Mouse (Mus musculus): Measurements from ENCODE around the gene Fbxl3. TPM values are rescaled to one million over a fixed set of nuclear protein-coding genes. Genes with fewer than 3 reads are reported as not detected.
A peak's percentile ranks its signal among the peaks of the same experiment; 100 is the strongest.

Gene Fbxl3
- 47.9 and 50.8 TPM in 2 replicates for total RNA-seq (2014; fragmentation: Nextera tagmentation)
- total RNA-seq (2017): 81.0 and 101 TPM in 2 replicates
- 12.0 and 12.6 TPM in 2 replicates for polyA plus RNA-seq (2012)

- H3K4me3 ChIP-seq (ENCODE audit: low read depth, low read length): peak within 1 kb of the TSS; percentile 80
- TF ChIP-seq TAL1 (conservative IDR thresholded peaks at IDR 0.05; ENCODE audit: low read depth, low read length) (no peak), GATA1 (IDR thresholded peaks at IDR 0.05; ENCODE audit: borderline replicate concordance, low read length) (no peak), CTCF (IDR thresholded peaks at IDR 0.05; ENCODE audit: low read depth, low read length) (no peak), GATA2 (IDR thresholded peaks at IDR 0.05; ENCODE audit: borderline replicate concordance, low read depth, low read length) (no peak)
- DNase-seq (ENCODE audit: low spot score) (peak; percentile 98), ATAC-seq (ENCODE audit: extremely low read depth, insufficient number of reproducible peaks, low FRiP score, poor library complexity, severe bottlenecking) (peak; percentile 98)
- peaks cover 35% of the 10 kb centered on the region for H3K4me1 ChIP-seq (ENCODE audit: insufficient read depth, low read depth, low read length)
- H3K36me3 ChIP-seq (replicated peaks): peaks cover 26% of the 10 kb centered on the region
- no peaks in the 10 kb centered on the region for H3K9me3 ChIP-seq (replicated peaks)
- H3K27me3 ChIP-seq (ENCODE audit: insufficient read depth, low read length): peaks cover 4% of the 10 kb centered on the region; the same call in 1 of the 2 replicates
Measured at GRCm38 (mm10) chr14:103099238-103099933, at the start of gene Fbxl3. TSS of gene Fbxl3 (minus strand) at chr14:103099566.

- H3K4me3 ChIP-seq (ENCODE audit: low read depth, low read length): no peak overlapping the region
- DNase-seq (ENCODE audit: low spot score) (no peak), ATAC-seq (ENCODE audit: extremely low read depth, insufficient number of reproducible peaks, low FRiP score, poor library complexity, severe bottlenecking) (peak; percentile 82)
- no peaks in the 10 kb centered on the region for H3K9me3 ChIP-seq (replicated peaks)
- TF ChIP-seq CTCF (IDR thresholded peaks at IDR 0.05; ENCODE audit: low read depth, low read length) (peak; percentile 73), GATA1 (IDR thresholded peaks at IDR 0.05; ENCODE audit: borderline replicate concordance, low read length) (no peak), POLR2AphosphoS5 (IDR thresholded peaks at IDR 0.05; ENCODE audit: insufficient replicate concordance, low read depth, low read length) (no peak), TAL1 (conservative IDR thresholded peaks at IDR 0.05; ENCODE audit: low read depth, low read length) (no peak), GATA2 (IDR thresholded peaks at IDR 0.05; ENCODE audit: borderline replicate concordance, low read depth, low read length) (no peak)
- H3K36me3 ChIP-seq (replicated peaks): peaks cover 70% of the 10 kb centered on the region
- no peaks in the 10 kb centered on the region for H3K27me3 ChIP-seq (ENCODE audit: insufficient read depth, low read length)
- no peaks in the 10 kb centered on the region for H3K4me1 ChIP-seq (ENCODE audit: insufficient read depth, low read depth, low read length)
Measured at GRCm38 (mm10) chr14:103131991-103132390, 32.6 kb upstream of the Fbxl3 start.

- no peak for ATAC-seq (ENCODE audit: extremely low read depth, insufficient number of reproducible peaks, low FRiP score, poor library complexity, severe bottlenecking)
- H3K27me3 ChIP-seq (ENCODE audit: insufficient read depth, low read length): no peaks in the 10 kb centered on the region
- DNase-seq (ENCODE audit: low spot score): no peak
- no peak for TF ChIP-seq CTCF (IDR thresholded peaks at IDR 0.05; ENCODE audit: low read depth, low read length)
- TF ChIP-seq GATA1 (IDR thresholded peaks at IDR 0.05; ENCODE audit: borderline replicate concordance, low read length): no peak
- no peak for TF ChIP-seq GATA2 (IDR thresholded peaks at IDR 0.05; ENCODE audit: borderline replicate concordance, low read depth, low read length)
- no peak for TF ChIP-seq POLR2AphosphoS5 (IDR thresholded peaks at IDR 0.05; ENCODE audit: insufficient replicate concordance, low read depth, low read length)
- no peak for TF ChIP-seq TAL1 (conservative IDR thresholded peaks at IDR 0.05; ENCODE audit: low read depth, low read length)
- peaks cover 75% of the 10 kb centered on the region for H3K36me3 ChIP-seq (replicated peaks)
- H3K4me3 ChIP-seq (ENCODE audit: low read depth, low read length): no peak overlapping the region
- H3K9me3 ChIP-seq (replicated peaks): no peaks in the 10 kb centered on the region
- no peaks in the 10 kb centered on the region for H3K4me1 ChIP-seq (ENCODE audit: insufficient read depth, low read depth, low read length)
Measured at GRCm38 (mm10) chr14:103125756-103126155, 26.4 kb upstream of the Fbxl3 start.

GRCm38 (mm10) chr14:103114994-103115670 is 15.8 kb upstream of the Fbxl3 start:
- DNase-seq (ENCODE audit: low spot score) (no peak), ATAC-seq (ENCODE audit: extremely low read depth, insufficient number of reproducible peaks, low FRiP score, poor library complexity, severe bottlenecking) (peak; percentile 87)
- H3K36me3 ChIP-seq (replicated peaks): peaks cover 63% of the 10 kb centered on the region
- no peaks in the 10 kb centered on the region for H3K27me3 ChIP-seq (ENCODE audit: insufficient read depth, low read length)
- no peak overlapping the region for H3K4me3 ChIP-seq (ENCODE audit: low read depth, low read length)
- no peaks in the 10 kb centered on the region for H3K9me3 ChIP-seq (replicated peaks)
- TF ChIP-seq GATA2 (IDR thresholded peaks at IDR 0.05; ENCODE audit: borderline replicate concordance, low read depth, low read length) (no peak), GATA1 (IDR thresholded peaks at IDR 0.05; ENCODE audit: borderline replicate concordance, low read length) (no peak), TAL1 (conservative IDR thresholded peaks at IDR 0.05; ENCODE audit: low read depth, low read length) (no peak), CTCF (IDR thresholded peaks at IDR 0.05; ENCODE audit: low read depth, low read length) (no peak), POLR2AphosphoS5 (IDR thresholded peaks at IDR 0.05; ENCODE audit: insufficient replicate concordance, low read depth, low read length) (no peak)
- peaks cover 5% of the 10 kb centered on the region for H3K4me1 ChIP-seq (ENCODE audit: insufficient read depth, low read depth, low read length)

- no peaks in the 10 kb centered on the region for H3K9me3 ChIP-seq (replicated peaks)
- H3K27me3 ChIP-seq (ENCODE audit: insufficient read depth, low read length): no peaks in the 10 kb centered on the region
- TF ChIP-seq CTCF (IDR thresholded peaks at IDR 0.05; ENCODE audit: low read depth, low read length): no peak
- DNase-seq (ENCODE audit: low spot score) (no peak), ATAC-seq (ENCODE audit: extremely low read depth, insufficient number of reproducible peaks, low FRiP score, poor library complexity, severe bottlenecking) (no peak)
- H3K4me3 ChIP-seq (ENCODE audit: low read depth, low read length): no peak overlapping the region
- peaks cover 45% of the 10 kb centered on the region for H3K36me3 ChIP-seq (replicated peaks)
- H3K4me1 ChIP-seq (ENCODE audit: insufficient read depth, low read depth, low read length): peaks cover 5% of the 10 kb centered on the region
Measured at GRCm38 (mm10) chr14:103112606-103113363, 13.4 kb upstream of the Fbxl3 start.

- TF ChIP-seq GATA2 (IDR thresholded peaks at IDR 0.05; ENCODE audit: borderline replicate concordance, low read depth, low read length): no peak
- TF ChIP-seq CTCF (IDR thresholded peaks at IDR 0.05; ENCODE audit: low read depth, low read length): no peak
- no peak for TF ChIP-seq POLR2AphosphoS5 (IDR thresholded peaks at IDR 0.05; ENCODE audit: insufficient replicate concordance, low read depth, low read length)
- TF ChIP-seq TAL1 (conservative IDR thresholded peaks at IDR 0.05; ENCODE audit: low read depth, low read length): no peak
- TF ChIP-seq GATA1 (IDR thresholded peaks at IDR 0.05; ENCODE audit: borderline replicate concordance, low read length): no peak
- Histone ChIP-seq H3K4me3 (ENCODE audit: low read depth, low read length) (no peak overlapping the region), H3K27me3 (ENCODE audit: insufficient read depth, low read length) (no peaks in the 10 kb centered on the region), H3K9me3 (replicated peaks) (no peaks in the 10 kb centered on the region), H3K4me1 (ENCODE audit: insufficient read depth, low read depth, low read length) (no peaks in the 10 kb centered on the region), H3K36me3 (replicated peaks) (peaks cover 19% of the 10 kb centered on the region)
- ATAC-seq (ENCODE audit: extremely low read depth, insufficient number of reproducible peaks, low FRiP score, poor library complexity, severe bottlenecking) (no peak), DNase-seq (ENCODE audit: low spot score) (no peak)
Measured at GRCm38 (mm10) chr14:103109971-103110370, 10.6 kb upstream of the Fbxl3 start.

Measured in G1E (cell line).